ENCODE assay signal across 11 mouse cellular contexts in the genomic region with DNA sequence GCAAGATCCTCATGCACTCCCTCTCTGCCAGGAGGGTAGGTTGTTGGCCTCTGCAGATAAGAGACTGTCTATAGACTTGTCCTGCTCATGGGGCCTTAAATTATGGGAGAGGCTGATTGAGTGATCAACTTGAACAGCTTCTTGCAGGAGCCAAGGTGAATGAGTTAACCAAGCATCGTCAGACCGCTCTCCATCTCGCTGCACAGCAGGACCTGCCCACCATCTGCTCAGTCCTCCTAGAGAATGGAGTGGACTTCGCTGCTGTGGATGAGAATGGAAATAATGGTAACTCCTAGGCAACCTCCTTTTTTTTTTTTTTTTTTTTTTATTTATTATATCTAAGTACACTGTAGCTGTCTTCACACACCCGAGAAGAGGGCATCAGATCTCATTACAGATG.
"Had no signal": no experiment of that assay in that cellular context is flagged by ENCODE, and none has a peak within 500 bp of the region (broad histone marks: within the 10 kb centered on the region; RNA-seq: fewer than 3 reads in every experiment).

No protein-coding gene starts in this region.

- ATAC-seq: liver, embryonic 12.5 days; midbrain, embryonic 13.5 days had no signal

- DNase-seq: kidney, postnatal 36 days; layer of hippocampus, adult 9-11 months; layer of hippocampus, postnatal 36 days; lung, embryonic 14.5 days; lung, postnatal 10 days; lung, postnatal 4 days; right cerebral cortex, adult 18-20 months; right cerebral cortex, postnatal 25 days; thymus, postnatal 36 days had no signal
